Mouse (Mus musculus): Measurements from ENCODE around the gene Serpina12. TPM values are rescaled to one million over a fixed set of nuclear protein-coding genes. Genes with fewer than 3 reads are reported as not detected.

Gene Serpina12
- polyA plus RNA-seq, 1 experiment from 2014 or later, result not detected

DNA sequence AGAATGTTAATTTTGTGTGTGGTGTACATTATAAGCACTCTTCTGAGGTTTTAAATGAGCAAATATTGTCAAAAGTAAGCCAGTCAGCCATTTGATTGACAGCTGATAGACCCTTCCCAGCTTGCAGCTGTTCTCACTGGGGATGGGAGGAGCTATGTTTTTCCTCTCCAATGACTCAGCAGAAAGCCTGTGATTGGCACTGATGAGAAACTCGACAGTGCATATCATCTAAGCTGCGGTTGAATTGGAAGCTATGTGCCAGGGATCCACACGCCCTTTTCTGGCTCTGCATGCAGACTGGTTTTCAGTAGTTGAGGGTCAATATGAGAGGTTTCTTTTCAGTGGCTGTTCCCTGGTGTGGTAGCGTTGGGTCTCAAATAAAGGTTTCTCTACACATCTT lies 20.3 kb upstream of the Serpina12 start:
- Histone ChIP-seq H3K4me3 (replicated peaks; ENCODE audit: low read depth, low read length) (no peak overlapping the region), H3K27me3 (ENCODE audit: control insufficient read depth, insufficient read depth, low read length) (no peaks in the 10 kb centered on the region), H3K9ac (replicated peaks; ENCODE audit: low read length) (no peak overlapping the region), H3K4me1 (ENCODE audit: control insufficient read depth, insufficient read depth, low read length) (no peaks in the 10 kb centered on the region), H3K9me3 (ENCODE audit: control insufficient read depth, low read length) (no peaks in the 10 kb centered on the region), H3K4me2 (ENCODE audit: low read length) (no peak overlapping the region), H3K27ac (replicated peaks; ENCODE audit: low read depth, low read length) (no peak overlapping the region), H3K36me3 (ENCODE audit: control insufficient read depth, insufficient read depth, low read length) (no peaks in the 10 kb centered on the region)
- ATAC-seq (ENCODE audit: low FRiP score, low TSS enrichment) (no peak), DNase-seq (no peak)
- 33% methylated on average over 4 of the region's 4 CpGs for WGBS

DNA sequence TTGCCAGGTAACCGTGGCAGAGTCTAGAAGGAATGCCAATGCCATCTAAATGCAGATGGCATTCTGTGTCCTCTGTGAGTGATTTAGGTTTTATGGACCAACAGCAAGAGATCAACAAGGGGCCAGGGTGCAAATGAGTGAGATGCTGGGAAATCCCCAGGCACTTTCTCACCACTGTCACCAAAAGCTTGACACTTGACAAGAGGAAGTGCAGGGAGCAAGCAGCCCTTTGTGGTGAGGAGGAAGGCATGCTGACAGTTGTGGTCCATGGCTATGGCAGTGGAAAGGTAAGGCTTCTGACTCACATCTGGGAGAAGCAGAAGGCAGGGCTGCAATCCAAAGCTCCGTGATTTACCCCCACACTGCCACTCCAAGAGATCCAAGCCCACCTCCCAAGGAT lies 17.6 kb upstream of the Serpina12 start:
- H3K27me3 ChIP-seq (ENCODE audit: control insufficient read depth, insufficient read depth, low read length), result no peaks in the 10 kb centered on the region
- H3K4me3 ChIP-seq (replicated peaks; ENCODE audit: low read depth, low read length), result no peak overlapping the region
- no peak overlapping the region for H3K27ac ChIP-seq (replicated peaks; ENCODE audit: low read depth, low read length)
- H3K4me1 ChIP-seq (ENCODE audit: control insufficient read depth, insufficient read depth, low read length), result no peaks in the 10 kb centered on the region
- no peak overlapping the region for H3K9ac ChIP-seq (replicated peaks; ENCODE audit: low read length)
- ATAC-seq (ENCODE audit: low FRiP score, low TSS enrichment) (no peak), DNase-seq (no peak)
- H3K4me2 ChIP-seq (ENCODE audit: low read length), result no peak overlapping the region
- H3K9me3 ChIP-seq (ENCODE audit: control insufficient read depth, low read length), result no peaks in the 10 kb centered on the region
- WGBS, result 61% methylated on average over 2 of the region's 2 CpGs
- no peaks in the 10 kb centered on the region for H3K36me3 ChIP-seq (ENCODE audit: control insufficient read depth, insufficient read depth, low read length)

DNA sequence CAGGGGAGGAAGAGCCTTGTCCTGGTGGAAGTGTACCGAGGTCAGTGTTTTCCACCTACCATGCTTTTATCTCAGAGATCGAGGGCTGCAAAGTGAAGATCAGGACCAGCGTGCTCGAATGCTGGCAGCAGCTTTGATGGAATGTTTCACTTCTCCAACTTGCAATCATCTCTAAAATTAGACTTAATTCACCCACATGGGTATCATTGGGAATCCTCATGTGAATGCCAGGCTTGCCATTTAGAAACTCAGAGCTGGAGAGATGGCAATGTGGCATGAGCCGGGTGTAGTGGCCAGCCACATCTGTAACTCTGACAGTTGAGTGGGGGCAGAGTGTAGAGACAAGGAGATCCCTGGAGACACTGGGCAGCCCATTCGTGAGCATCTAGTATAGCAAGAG lies 15.9 kb upstream of the Serpina12 start:
- DNase-seq, result no peak
- Histone ChIP-seq H3K4me2 (ENCODE audit: low read length) (no peak overlapping the region), H3K36me3 (ENCODE audit: control insufficient read depth, insufficient read depth, low read length) (no peaks in the 10 kb centered on the region), H3K9me3 (ENCODE audit: control insufficient read depth, low read length) (no peaks in the 10 kb centered on the region), H3K27ac (replicated peaks; ENCODE audit: low read depth, low read length) (no peak overlapping the region), H3K4me1 (ENCODE audit: control insufficient read depth, insufficient read depth, low read length) (no peaks in the 10 kb centered on the region), H3K9ac (replicated peaks; ENCODE audit: low read length) (no peak overlapping the region), H3K27me3 (ENCODE audit: control insufficient read depth, insufficient read depth, low read length) (no peaks in the 10 kb centered on the region), H3K4me3 (replicated peaks; ENCODE audit: low read depth, low read length) (no peak overlapping the region)
- no peak for ATAC-seq (ENCODE audit: low FRiP score, low TSS enrichment)
- WGBS, result 91% methylated on average over 6 of the region's 6 CpGs

DNA sequence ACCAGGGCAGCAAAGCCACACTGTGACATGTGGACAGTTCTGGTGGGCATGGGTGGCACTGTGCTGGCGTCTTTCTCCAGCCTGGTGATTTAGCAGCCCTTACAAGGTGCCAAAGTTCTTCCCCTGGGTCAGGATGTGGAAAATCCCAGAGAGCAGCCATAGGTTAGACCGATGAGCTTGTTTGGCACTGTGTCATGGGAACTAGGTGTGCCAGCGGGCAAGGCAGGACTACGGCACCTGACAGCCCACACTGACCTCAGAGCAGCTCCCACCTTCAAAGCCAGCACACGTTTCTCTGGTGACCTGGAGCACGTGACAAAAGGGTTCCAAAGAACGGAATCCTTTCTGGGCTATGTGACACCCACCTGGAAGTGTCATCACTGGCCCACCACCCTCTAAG lies 13.3 kb upstream of the Serpina12 start:
- no peak for DNase-seq
- 88% methylated on average over 7 of the region's 7 CpGs for WGBS
- Histone ChIP-seq H3K27me3 (ENCODE audit: control insufficient read depth, insufficient read depth, low read length) (no peaks in the 10 kb centered on the region), H3K27ac (replicated peaks; ENCODE audit: low read depth, low read length) (no peak overlapping the region), H3K9me3 (ENCODE audit: control insufficient read depth, low read length) (no peaks in the 10 kb centered on the region), H3K9ac (replicated peaks; ENCODE audit: low read length) (no peak overlapping the region), H3K36me3 (ENCODE audit: control insufficient read depth, insufficient read depth, low read length) (no peaks in the 10 kb centered on the region), H3K4me1 (ENCODE audit: control insufficient read depth, insufficient read depth, low read length) (no peaks in the 10 kb centered on the region), H3K4me3 (replicated peaks; ENCODE audit: low read depth, low read length) (no peak overlapping the region), H3K4me2 (ENCODE audit: low read length) (no peak overlapping the region)
- ATAC-seq (ENCODE audit: low FRiP score, low TSS enrichment), result no peak

DNA sequence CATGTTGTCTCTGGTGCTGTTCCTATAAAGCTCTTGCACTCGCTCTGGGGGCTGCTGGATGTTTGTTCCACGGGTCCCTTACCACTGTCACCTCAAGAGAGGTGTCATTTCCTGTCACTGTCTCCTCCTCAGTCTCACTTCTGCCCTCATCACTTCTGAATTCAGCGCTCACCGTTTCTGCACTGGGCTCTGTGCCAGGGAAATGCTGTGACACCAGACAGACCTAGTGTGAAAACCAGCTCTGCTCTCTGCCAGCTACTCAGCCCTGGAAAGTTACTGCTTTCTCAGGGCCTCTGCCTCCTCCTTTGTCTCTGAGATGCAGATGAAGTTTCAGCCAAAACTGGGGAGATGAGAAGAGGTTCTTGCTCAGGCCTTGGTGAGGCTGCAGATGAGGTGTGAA lies 12.8 kb upstream of the Serpina12 start:
- Histone ChIP-seq H3K27me3 (ENCODE audit: control insufficient read depth, insufficient read depth, low read length) (no peaks in the 10 kb centered on the region), H3K4me2 (ENCODE audit: low read length) (no peak overlapping the region), H3K9me3 (ENCODE audit: control insufficient read depth, low read length) (no peaks in the 10 kb centered on the region), H3K4me3 (replicated peaks; ENCODE audit: low read depth, low read length) (no peak overlapping the region), H3K4me1 (ENCODE audit: control insufficient read depth, insufficient read depth, low read length) (no peaks in the 10 kb centered on the region), H3K36me3 (ENCODE audit: control insufficient read depth, insufficient read depth, low read length) (no peaks in the 10 kb centered on the region), H3K9ac (replicated peaks; ENCODE audit: low read length) (no peak overlapping the region), H3K27ac (replicated peaks; ENCODE audit: low read depth, low read length) (no peak overlapping the region)
- 56% methylated on average over 4 of the region's 4 CpGs for WGBS
- ATAC-seq (ENCODE audit: low FRiP score, low TSS enrichment) (no peak), DNase-seq (peak; percentile 30)

DNA sequence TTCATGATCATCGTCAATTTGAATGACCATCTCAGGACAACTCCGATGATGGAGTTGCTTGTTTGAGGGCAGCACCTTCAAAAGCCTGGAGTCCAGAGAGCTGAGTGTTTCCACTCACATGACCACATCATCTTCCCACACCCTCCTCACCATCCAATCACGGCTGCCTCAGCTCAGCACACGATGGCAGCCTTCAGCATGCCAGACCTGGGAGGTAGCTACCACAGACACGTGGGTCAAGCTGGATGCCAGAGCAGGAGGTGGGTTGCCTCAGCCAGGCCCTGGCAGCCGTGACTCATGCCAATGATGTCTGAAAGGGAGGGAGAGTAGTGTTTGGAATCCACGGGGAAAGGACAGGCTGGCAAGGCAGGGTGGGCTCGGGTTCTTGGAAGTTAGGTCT lies 11.5 kb upstream of the Serpina12 start:
- no peaks in the 10 kb centered on the region for H3K36me3 ChIP-seq (ENCODE audit: control insufficient read depth, insufficient read depth, low read length)
- H3K9me3 ChIP-seq (ENCODE audit: control insufficient read depth, low read length), result no peaks in the 10 kb centered on the region
- no peak overlapping the region for H3K4me2 ChIP-seq (ENCODE audit: low read length)
- no peak for DNase-seq
- no peaks in the 10 kb centered on the region for H3K4me1 ChIP-seq (ENCODE audit: control insufficient read depth, insufficient read depth, low read length)
- WGBS, result 88% methylated on average over 8 of the region's 8 CpGs
- no peak for ATAC-seq (ENCODE audit: low FRiP score, low TSS enrichment)
- H3K27ac ChIP-seq (replicated peaks; ENCODE audit: low read depth, low read length), result no peak overlapping the region
- H3K4me3 ChIP-seq (replicated peaks; ENCODE audit: low read depth, low read length), result no peak overlapping the region
- H3K9ac ChIP-seq (replicated peaks; ENCODE audit: low read length), result no peak overlapping the region
- H3K27me3 ChIP-seq (ENCODE audit: control insufficient read depth, insufficient read depth, low read length), result no peaks in the 10 kb centered on the region

DNA sequence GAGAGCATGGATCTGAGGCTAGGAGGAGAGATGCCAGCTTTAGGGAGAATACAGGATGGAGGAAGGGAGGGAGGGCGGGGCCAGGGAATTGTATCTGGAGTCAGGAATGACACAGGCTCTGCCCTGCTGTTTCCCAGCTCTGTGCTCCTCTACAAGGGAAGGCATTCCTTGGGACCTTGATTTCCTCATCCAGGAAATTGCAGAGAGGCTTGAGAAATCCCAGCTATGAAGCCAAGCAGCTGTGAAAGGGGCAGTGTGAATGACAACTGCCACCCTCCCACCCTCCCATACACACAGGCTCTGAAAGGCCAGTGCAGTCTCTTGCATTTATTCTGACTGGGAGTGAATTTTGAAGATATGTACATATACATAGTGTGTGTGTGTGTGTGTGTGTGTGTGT lies 9.8 kb upstream of the Serpina12 start:
- no peak overlapping the region for H3K4me2 ChIP-seq (ENCODE audit: low read length)
- no peak overlapping the region for H3K27ac ChIP-seq (replicated peaks; ENCODE audit: low read depth, low read length)
- H3K9ac ChIP-seq (replicated peaks; ENCODE audit: low read length), result no peak overlapping the region
- no peaks in the 10 kb centered on the region for H3K36me3 ChIP-seq (ENCODE audit: control insufficient read depth, insufficient read depth, low read length)
- 63% methylated on average over 1 of the region's 1 CpGs for WGBS
- no peaks in the 10 kb centered on the region for H3K4me1 ChIP-seq (ENCODE audit: control insufficient read depth, insufficient read depth, low read length)
- DNase-seq (no peak), ATAC-seq (ENCODE audit: low FRiP score, low TSS enrichment) (no peak)
- H3K4me3 ChIP-seq (replicated peaks; ENCODE audit: low read depth, low read length), result no peak overlapping the region
- H3K9me3 ChIP-seq (ENCODE audit: control insufficient read depth, low read length), result no peaks in the 10 kb centered on the region
- no peaks in the 10 kb centered on the region for H3K27me3 ChIP-seq (ENCODE audit: control insufficient read depth, insufficient read depth, low read length)

DNA sequence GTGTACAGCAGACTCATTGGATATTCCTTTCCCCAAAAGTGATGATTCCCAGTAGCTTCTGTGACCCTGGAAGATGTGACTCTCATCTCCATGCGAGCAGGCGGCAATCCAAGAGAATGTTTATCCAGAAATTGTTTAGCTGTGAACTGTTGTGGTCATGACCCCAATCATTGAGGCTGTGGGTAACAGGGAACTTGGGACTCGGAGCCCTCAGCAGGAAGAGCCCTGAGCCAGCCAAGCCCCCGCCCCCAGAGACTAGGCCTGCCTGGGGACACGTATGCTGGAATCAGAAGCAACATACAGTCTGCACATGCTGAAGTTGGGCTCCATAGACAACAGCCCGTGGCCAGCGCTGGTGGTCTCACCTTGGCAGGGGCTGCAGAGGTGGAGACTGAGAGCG lies 1.5 kb upstream of the Serpina12 start:
- Histone ChIP-seq H3K27me3 (ENCODE audit: control insufficient read depth, insufficient read depth, low read length) (no peaks in the 10 kb centered on the region), H3K9me3 (ENCODE audit: control insufficient read depth, low read length) (no peaks in the 10 kb centered on the region), H3K36me3 (ENCODE audit: control insufficient read depth, insufficient read depth, low read length) (no peaks in the 10 kb centered on the region), H3K4me3 (replicated peaks; ENCODE audit: low read depth, low read length) (no peak overlapping the region), H3K4me1 (ENCODE audit: control insufficient read depth, insufficient read depth, low read length) (no peaks in the 10 kb centered on the region), H3K4me2 (ENCODE audit: low read length) (no peak overlapping the region), H3K27ac (replicated peaks; ENCODE audit: low read depth, low read length) (no peak overlapping the region), H3K9ac (replicated peaks; ENCODE audit: low read length) (no peak overlapping the region)
- ATAC-seq (ENCODE audit: low FRiP score, low TSS enrichment), result no peak
- WGBS, result 90% methylated on average over 8 of the region's 8 CpGs
- DNase-seq, result no peak

DNA sequence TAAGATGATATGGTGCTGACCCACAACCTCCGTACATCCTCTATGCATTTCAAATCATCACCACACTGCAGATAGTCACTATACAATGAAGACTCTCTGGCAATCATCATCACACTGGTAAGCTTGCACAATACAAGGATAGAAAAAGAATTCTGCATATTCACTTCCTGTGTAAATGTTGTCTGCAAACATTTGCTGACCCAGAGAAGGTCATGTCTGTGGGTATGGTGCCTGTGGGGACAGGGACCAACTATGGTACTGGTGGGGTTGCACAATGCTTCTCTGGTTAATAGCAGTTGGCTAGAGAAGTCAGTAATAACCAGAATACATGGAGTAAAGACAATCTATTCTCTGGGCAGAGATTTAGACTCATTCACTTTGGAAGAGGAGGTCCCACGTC lies 1.5 kb downstream of the Serpina12 start:
- Histone ChIP-seq H3K4me1 (ENCODE audit: control insufficient read depth, insufficient read depth, low read length) (no peaks in the 10 kb centered on the region), H3K36me3 (ENCODE audit: control insufficient read depth, insufficient read depth, low read length) (no peaks in the 10 kb centered on the region), H3K9me3 (ENCODE audit: control insufficient read depth, low read length) (no peaks in the 10 kb centered on the region), H3K27ac (replicated peaks; ENCODE audit: low read depth, low read length) (no peak overlapping the region), H3K9ac (replicated peaks; ENCODE audit: low read length) (no peak overlapping the region), H3K4me3 (replicated peaks; ENCODE audit: low read depth, low read length) (no peak overlapping the region), H3K4me2 (ENCODE audit: low read length) (no peak overlapping the region), H3K27me3 (ENCODE audit: control insufficient read depth, insufficient read depth, low read length) (no peaks in the 10 kb centered on the region)
- 93% methylated on average over 2 of the region's 2 CpGs for WGBS
- no peak for DNase-seq
- no peak for ATAC-seq (ENCODE audit: low FRiP score, low TSS enrichment)

All from midbrain, embryonic 14.5 days (tissue).